Mouse (Mus musculus): ENCODE measurements around the gene Shh. TPM values are rescaled to one million over a fixed set of nuclear protein-coding genes. Genes with fewer than 3 reads are reported as not detected.

The Shh gene
- polyA plus RNA-seq, 1 experiment = not detected

- no peak overlapping the region for H3K4me3 ChIP-seq (replicated peaks; ENCODE audit: control insufficient read depth, low read depth, low read length)
- H3K27ac ChIP-seq (ENCODE audit: control insufficient read depth, insufficient read depth, low read depth, low read length, poor library complexity) = no peak overlapping the region
- WGBS = 56% methylated on average over 10 of the region's 10 CpGs
- no peaks in the 10 kb centered on the region for H3K4me1 ChIP-seq (ENCODE audit: control insufficient read depth, insufficient read depth, low read length)
- TF ChIP-seq POLR2A (IDR thresholded peaks at IDR 0.05; ENCODE audit: borderline replicate concordance, control insufficient read depth, low read depth, low read length) (no peak), CTCF (IDR thresholded peaks at IDR 0.05; ENCODE audit: control insufficient read depth, insufficient read depth, low read length) (no peak)
Measured at GRCm38 (mm10) chr5:28476389-28477379, 9.6 kb upstream of the Shh start.

- H3K4me1 ChIP-seq (ENCODE audit: control insufficient read depth, insufficient read depth, low read length) = no peaks in the 10 kb centered on the region
- TF ChIP-seq POLR2A (IDR thresholded peaks at IDR 0.05; ENCODE audit: borderline replicate concordance, control insufficient read depth, low read depth, low read length) (no peak), CTCF (IDR thresholded peaks at IDR 0.05; ENCODE audit: control insufficient read depth, insufficient read depth, low read length) (no peak)
- WGBS = 71% methylated on average over 5 of the region's 5 CpGs
- no peak overlapping the region for H3K4me3 ChIP-seq (replicated peaks; ENCODE audit: control insufficient read depth, low read depth, low read length)
- no peak overlapping the region for H3K27ac ChIP-seq (ENCODE audit: control insufficient read depth, insufficient read depth, low read depth, low read length, poor library complexity)
Measured at GRCm38 (mm10) chr5:28473556-28473955, 6.5 kb upstream of the Shh start.

GRCm38 (mm10) chr5:28469525-28470202, 2.6 kb upstream of the Shh start:
- Histone ChIP-seq H3K27ac (ENCODE audit: control insufficient read depth, insufficient read depth, low read depth, low read length, poor library complexity) (no peak overlapping the region), H3K4me1 (ENCODE audit: control insufficient read depth, insufficient read depth, low read length) (no peaks in the 10 kb centered on the region), H3K4me3 (replicated peaks; ENCODE audit: control insufficient read depth, low read depth, low read length) (no peak overlapping the region)
- 7% methylated on average over 9 of the region's 9 CpGs for WGBS
- TF ChIP-seq POLR2A (IDR thresholded peaks at IDR 0.05; ENCODE audit: borderline replicate concordance, control insufficient read depth, low read depth, low read length) (no peak), CTCF (IDR thresholded peaks at IDR 0.05; ENCODE audit: control insufficient read depth, insufficient read depth, low read length) (peak; percentile 20; the same call in 1 of the 2 replicates)

GRCm38 (mm10) chr5:28466351-28466750, 705 bp downstream of the Shh start:
- TF ChIP-seq CTCF (IDR thresholded peaks at IDR 0.05; ENCODE audit: control insufficient read depth, insufficient read depth, low read length) (no peak), POLR2A (IDR thresholded peaks at IDR 0.05; ENCODE audit: borderline replicate concordance, control insufficient read depth, low read depth, low read length) (no peak)
- no peaks in the 10 kb centered on the region for H3K4me1 ChIP-seq (ENCODE audit: control insufficient read depth, insufficient read depth, low read length)
- under 1% methylated on average over 15 of the region's 15 CpGs for WGBS
- H3K27ac ChIP-seq (ENCODE audit: control insufficient read depth, insufficient read depth, low read depth, low read length, poor library complexity) = no peak overlapping the region
- no peak overlapping the region for H3K4me3 ChIP-seq (replicated peaks; ENCODE audit: control insufficient read depth, low read depth, low read length)

- no peaks in the 10 kb centered on the region for H3K4me1 ChIP-seq (ENCODE audit: control insufficient read depth, insufficient read depth, low read length)
- H3K27ac ChIP-seq (ENCODE audit: control insufficient read depth, insufficient read depth, low read depth, low read length, poor library complexity) = no peak overlapping the region
- H3K4me3 ChIP-seq (replicated peaks; ENCODE audit: control insufficient read depth, low read depth, low read length) = no peak overlapping the region
- no peak for TF ChIP-seq CTCF (IDR thresholded peaks at IDR 0.05; ENCODE audit: control insufficient read depth, insufficient read depth, low read length)
- no peak for TF ChIP-seq POLR2A (IDR thresholded peaks at IDR 0.05; ENCODE audit: borderline replicate concordance, control insufficient read depth, low read depth, low read length)
- 7% methylated on average over 18 of the region's 18 CpGs for WGBS
Measured at GRCm38 (mm10) chr5:28465526-28465925, 1.5 kb downstream of the Shh start.

GRCm38 (mm10) chr5:28465099-28465406, 2.0 kb downstream of the Shh start:
- TF ChIP-seq POLR2A (IDR thresholded peaks at IDR 0.05; ENCODE audit: borderline replicate concordance, control insufficient read depth, low read depth, low read length) = no peak
- no peak for TF ChIP-seq CTCF (IDR thresholded peaks at IDR 0.05; ENCODE audit: control insufficient read depth, insufficient read depth, low read length)
- 5% methylated on average over 29 of the region's 29 CpGs for WGBS
- Histone ChIP-seq H3K27ac (ENCODE audit: control insufficient read depth, insufficient read depth, low read depth, low read length, poor library complexity) (no peak overlapping the region), H3K4me1 (ENCODE audit: control insufficient read depth, insufficient read depth, low read length) (no peaks in the 10 kb centered on the region), H3K4me3 (replicated peaks; ENCODE audit: control insufficient read depth, low read depth, low read length) (no peak overlapping the region)

GRCm38 (mm10) chr5:28464361-28465098, 2.5 kb downstream of the Shh start:
- WGBS = 2% methylated on average over 76 of the region's 76 CpGs

GRCm38 (mm10) chr5:28463656-28464055, 3.4 kb downstream of the Shh start:
- 11% methylated on average over 10 of the region's 10 CpGs for WGBS
- TF ChIP-seq CTCF (IDR thresholded peaks at IDR 0.05; ENCODE audit: control insufficient read depth, insufficient read depth, low read length) = no peak
- TF ChIP-seq POLR2A (IDR thresholded peaks at IDR 0.05; ENCODE audit: borderline replicate concordance, control insufficient read depth, low read depth, low read length) = no peak
- Histone ChIP-seq H3K27ac (ENCODE audit: control insufficient read depth, insufficient read depth, low read depth, low read length, poor library complexity) (no peak overlapping the region), H3K4me1 (ENCODE audit: control insufficient read depth, insufficient read depth, low read length) (no peaks in the 10 kb centered on the region), H3K4me3 (replicated peaks; ENCODE audit: control insufficient read depth, low read depth, low read length) (no peak overlapping the region)

More at GRCm38 (mm10) chr5:28464361-28465098, 2.5 kb downstream of the Shh start:
- Histone ChIP-seq H3K4me1 (ENCODE audit: control insufficient read depth, insufficient read depth, low read length) (no peaks in the 10 kb centered on the region), H3K27ac (ENCODE audit: control insufficient read depth, insufficient read depth, low read depth, low read length, poor library complexity) (no peak overlapping the region), H3K4me3 (replicated peaks; ENCODE audit: control insufficient read depth, low read depth, low read length) (no peak overlapping the region)
- TF ChIP-seq CTCF (IDR thresholded peaks at IDR 0.05; ENCODE audit: control insufficient read depth, insufficient read depth, low read length) (no peak), POLR2A (IDR thresholded peaks at IDR 0.05; ENCODE audit: borderline replicate concordance, control insufficient read depth, low read depth, low read length) (no peak)
